Mouse (Mus musculus) kidney, embryonic 14.5 days (tissue): ENCODE measurements around the gene Kif6. TPM values are rescaled to one million over a fixed set of nuclear protein-coding genes. Genes with fewer than 3 reads are reported as not detected.

Source experiments
- ATAC-seq: fragments of 200-750 bp; cut with Nextera tagmentation; 2 replicates; pipeline ENCODE4 v1.8.0; 2017; ENCODE audit warnings: moderate number of reproducible peaks, mild to moderate bottlenecking, moderate TSS enrichment, moderate library complexity; ENCODE audit not compliant: low FRiP score, low TSS enrichment
- H3K27ac ChIP-seq: fragments of 300-500 bp; sonication (generic); 2 replicates; pipeline ENCODE4 v1.5.1; 2014; ENCODE audit warnings: low read depth, mild to moderate bottlenecking, low read length, moderate library complexity, mixed read lengths
- H3K27me3 ChIP-seq: fragments of 300-500 bp; sonication (generic); 2 replicates; pipeline ENCODE4 v1.6.1; 2014; ENCODE audit warnings: mild to moderate bottlenecking, low read length; ENCODE audit not compliant: control insufficient read depth, insufficient read depth
- H3K36me3 ChIP-seq: fragments of 300-500 bp; sonication (generic); 2 replicates; pipeline ENCODE4 v1.6.1; 2014; ENCODE audit warnings: low read length, mixed read lengths; ENCODE audit not compliant: control insufficient read depth, insufficient read depth
- H3K4me1 ChIP-seq: fragments of 300-500 bp; sonication (generic); 2 replicates; pipeline ENCODE4 v1.6.1; 2014; ENCODE audit warnings: low read length, mixed read lengths; ENCODE audit not compliant: control insufficient read depth, insufficient read depth
- H3K4me2 ChIP-seq: fragments of 300-500 bp; sonication (generic); replicated peaks from 2 replicates; pipeline ENCODE4 v1.6.1; 2014; ENCODE audit warnings: low read depth, mild to moderate bottlenecking, low read length
- H3K4me3 ChIP-seq: fragments of 300-500 bp; sonication (generic); 2 replicates; pipeline ENCODE4 v1.5.1; 2014; ENCODE audit warnings: mild to moderate bottlenecking, low read length
- H3K9ac ChIP-seq: fragments of 300-500 bp; sonication (generic); 2 replicates; pipeline ENCODE4 v1.6.1; 2014; ENCODE audit warnings: low read depth, mild to moderate bottlenecking, low read length, moderate library complexity
- H3K9me3 ChIP-seq: fragments of 300-500 bp; sonication (generic); 2 replicates; pipeline ENCODE4 v1.6.1; 2016; ENCODE audit warnings: low read length; ENCODE audit not compliant: control insufficient read depth
- WGBS: fragments of 180-500 bp; shearing (Covaris S2); extraction: QIAGEN DNeasy Blood & Tissue Kit; methylation state at CpG from one replicate; pipeline ENCODE4 v1.1.7; 2014; 5-methylcytosine and 5-hydroxymethylcytosine counted together
- polyA plus RNA-seq: library from polyadenylated mRNA; unstranded; fragments of >200 nt; fragmentation: Nextera tagmentation; extraction: Ambion mirVana; gene quantifications from 2 replicates; pipeline ENCODE4 v1.2.1, GENCODE M21; 2014

Kif6 gene
- polyA plus RNA-seq, 1 experiment from 2014 or later: 2.0 TPM

- Histone ChIP-seq H3K4me1 (no peaks in the 10 kb centered on the region), H3K4me3 (no peak overlapping the region), H3K4me2 (no peak overlapping the region), H3K9ac (no peak overlapping the region), H3K9me3 (peaks cover 3% of the 10 kb centered on the region), H3K27ac (no peak overlapping the region), H3K36me3 (no peaks in the 10 kb centered on the region), H3K27me3 (no peaks in the 10 kb centered on the region)
- 80% methylated on average over 4 of the region's 4 CpGs for WGBS
- no peak for ATAC-seq
Observed at GRCm38 (mm10) chr17:49675629-49676028, 60.7 kb downstream of the Kif6 start.

- H3K36me3 ChIP-seq: no peaks in the 10 kb centered on the region
- no peaks in the 10 kb centered on the region for H3K4me1 ChIP-seq
- H3K9me3 ChIP-seq: no peaks in the 10 kb centered on the region
- H3K9ac ChIP-seq: no peak overlapping the region
- 77% methylated on average over 8 of the region's 8 CpGs for WGBS
- no peak for ATAC-seq
- no peak overlapping the region for H3K27ac ChIP-seq
- H3K4me2 ChIP-seq: no peak overlapping the region
- no peaks in the 10 kb centered on the region for H3K27me3 ChIP-seq
- H3K4me3 ChIP-seq: no peak overlapping the region
Observed at GRCm38 (mm10) chr17:49681410-49681809, 66.5 kb downstream of the Kif6 start.

GRCm38 (mm10) chr17:49684146-49684545, 69.2 kb downstream of the Kif6 start:
- 7% methylated on average over 2 of the region's 2 CpGs for WGBS
- ATAC-seq: no peak
- Histone ChIP-seq H3K4me2 (no peak overlapping the region), H3K36me3 (no peaks in the 10 kb centered on the region), H3K27me3 (no peaks in the 10 kb centered on the region), H3K4me3 (no peak overlapping the region), H3K9ac (no peak overlapping the region), H3K4me1 (no peaks in the 10 kb centered on the region), H3K9me3 (no peaks in the 10 kb centered on the region), H3K27ac (no peak overlapping the region)

- H3K27me3 ChIP-seq: no peaks in the 10 kb centered on the region
- H3K4me3 ChIP-seq: no peak overlapping the region
- no peak overlapping the region for H3K27ac ChIP-seq
- 71% methylated on average over 10 of the region's 10 CpGs for WGBS
- ATAC-seq: no peak
- no peaks in the 10 kb centered on the region for H3K4me1 ChIP-seq
- no peak overlapping the region for H3K4me2 ChIP-seq
- no peaks in the 10 kb centered on the region for H3K9me3 ChIP-seq
- H3K36me3 ChIP-seq: no peaks in the 10 kb centered on the region
- no peak overlapping the region for H3K9ac ChIP-seq
Observed at GRCm38 (mm10) chr17:49690607-49691454, 75.9 kb downstream of the Kif6 start.

GRCm38 (mm10) chr17:49691455-49691805, 76.5 kb downstream of the Kif6 start:
- no peak overlapping the region for H3K4me3 ChIP-seq
- H3K4me2 ChIP-seq: no peak overlapping the region

DNA sequence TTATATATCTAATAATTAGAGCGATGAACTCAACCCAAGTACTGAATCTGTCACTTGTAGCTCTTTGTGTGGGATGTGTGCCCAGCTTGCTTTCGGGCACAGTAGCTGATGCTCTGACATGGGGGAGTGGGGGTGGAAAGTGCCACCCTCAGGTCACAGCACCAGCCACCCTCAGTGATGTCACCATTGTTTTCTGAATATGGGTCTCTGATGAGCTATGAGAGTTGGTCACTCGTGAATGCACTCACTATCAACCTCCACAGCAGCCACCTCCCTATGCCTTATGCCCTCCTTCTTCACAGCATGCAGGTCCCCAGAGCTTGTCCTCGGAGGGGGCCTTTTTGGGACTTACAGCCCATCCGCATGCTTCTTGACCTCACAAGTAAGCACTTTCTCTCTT, 78.3 kb downstream of the Kif6 start:
- Histone ChIP-seq H3K27me3 (no peaks in the 10 kb centered on the region), H3K27ac (no peak overlapping the region), H3K4me3 (no peak overlapping the region), H3K4me2 (no peak overlapping the region), H3K36me3 (no peaks in the 10 kb centered on the region), H3K9ac (no peak overlapping the region), H3K9me3 (no peaks in the 10 kb centered on the region), H3K4me1 (no peaks in the 10 kb centered on the region)
- no peak for ATAC-seq
- 81% methylated on average over 5 of the region's 5 CpGs for WGBS

More at GRCm38 (mm10) chr17:49691455-49691805, 76.5 kb downstream of the Kif6 start:
- Histone ChIP-seq H3K27me3 (no peaks in the 10 kb centered on the region), H3K4me1 (no peaks in the 10 kb centered on the region), H3K9me3 (no peaks in the 10 kb centered on the region), H3K27ac (no peak overlapping the region), H3K9ac (no peak overlapping the region), H3K36me3 (no peaks in the 10 kb centered on the region)
- no peak for ATAC-seq
- 77% methylated on average over 9 of the region's 9 CpGs for WGBS

DNA sequence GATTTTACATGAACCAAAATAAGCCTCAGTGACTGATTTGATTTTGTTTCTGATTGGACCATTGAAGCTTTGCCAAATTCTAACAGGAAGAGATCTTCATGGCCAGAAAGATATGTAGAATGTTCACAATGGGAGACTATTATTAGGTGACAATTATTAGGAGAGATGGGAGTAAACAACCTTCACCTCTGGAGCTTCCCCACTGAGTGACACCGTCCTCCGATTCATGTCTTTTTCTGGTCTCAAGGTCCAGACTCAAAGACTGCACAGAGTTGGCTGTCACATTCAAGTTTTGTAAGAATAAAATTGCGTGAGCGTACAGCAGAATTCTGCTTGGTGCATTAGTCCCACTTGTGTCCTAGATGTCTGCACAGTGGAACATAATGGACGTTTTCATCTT, 82.3 kb downstream of the Kif6 start:
- no peak overlapping the region for H3K9ac ChIP-seq
- no peak overlapping the region for H3K27ac ChIP-seq
- H3K27me3 ChIP-seq: no peaks in the 10 kb centered on the region
- no peaks in the 10 kb centered on the region for H3K9me3 ChIP-seq
- no peak for ATAC-seq
- 89% methylated on average over 5 of the region's 5 CpGs for WGBS
- no peak overlapping the region for H3K4me2 ChIP-seq
- H3K4me1 ChIP-seq: no peaks in the 10 kb centered on the region
- no peak overlapping the region for H3K4me3 ChIP-seq
- H3K36me3 ChIP-seq: no peaks in the 10 kb centered on the region

DNA sequence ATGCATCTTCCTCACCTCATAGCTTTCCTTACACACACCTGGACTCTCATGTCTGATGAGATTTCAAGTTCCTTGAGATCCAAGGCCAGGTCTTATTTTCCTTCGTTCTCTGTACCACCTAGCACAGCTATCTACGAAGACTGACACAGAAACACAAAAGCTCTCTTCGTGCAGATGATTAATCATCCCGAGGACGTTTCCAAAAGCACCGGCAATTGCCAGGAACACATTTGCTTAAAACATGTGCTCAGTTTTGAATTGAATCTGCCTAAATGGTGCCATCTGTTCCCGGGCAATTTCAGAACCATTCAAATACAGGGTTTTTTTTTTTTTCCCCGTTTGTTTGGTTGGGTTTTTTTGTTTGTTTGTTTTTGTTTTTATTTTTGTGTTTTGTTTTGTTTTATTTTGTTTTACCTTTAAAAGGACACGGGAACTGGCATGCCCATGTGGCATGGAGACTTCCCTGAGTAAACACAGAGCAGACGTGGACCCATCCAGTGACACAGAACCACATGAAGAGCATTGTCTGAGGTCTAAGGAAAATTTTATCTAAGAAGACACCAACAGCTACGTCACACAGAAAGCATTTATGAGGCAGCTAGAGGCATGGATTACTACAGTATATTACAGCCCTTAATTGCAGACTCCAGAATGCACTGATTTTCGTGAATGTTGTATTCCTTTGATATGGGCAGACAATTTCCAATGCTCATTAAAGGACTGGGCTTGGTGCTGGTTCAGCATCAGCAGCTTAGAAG, 88.7 kb downstream of the Kif6 start:
- Histone ChIP-seq H3K4me3 (no peak overlapping the region), H3K27me3 (no peaks in the 10 kb centered on the region), H3K36me3 (no peaks in the 10 kb centered on the region), H3K9me3 (no peaks in the 10 kb centered on the region), H3K27ac (no peak overlapping the region), H3K9ac (no peak overlapping the region), H3K4me2 (no peak overlapping the region), H3K4me1 (no peaks in the 10 kb centered on the region)
- WGBS: 65% methylated on average over 12 of the region's 12 CpGs
- no peak for ATAC-seq

- Histone ChIP-seq H3K27me3 (no peaks in the 10 kb centered on the region), H3K9ac (no peak overlapping the region), H3K4me2 (no peak overlapping the region), H3K9me3 (no peaks in the 10 kb centered on the region), H3K36me3 (no peaks in the 10 kb centered on the region), H3K4me1 (no peaks in the 10 kb centered on the region), H3K4me3 (no peak overlapping the region), H3K27ac (no peak overlapping the region)
- WGBS: 91% methylated on average over 2 of the region's 2 CpGs
- ATAC-seq: no peak
Observed at GRCm38 (mm10) chr17:49709192-49709591, 94.3 kb downstream of the Kif6 start.
